Mouse (Mus musculus) MEL (cell line): Measurements from ENCODE around the gene Tfap2c. TPM values are rescaled to one million over a fixed set of nuclear protein-coding genes. Genes with fewer than 3 reads are reported as not detected.

Experiments
- DNase-seq: peaks from one replicate; pipeline ENCODE4 v3.0.0; 2011; ENCODE audit warnings: low read depth, low spot score
- H3K27ac ChIP-seq: 2 replicates; pipeline ENCODE4 v1.5.1; 2012; ENCODE audit warnings: low read depth, mild to moderate bottlenecking, control low read depth, low read length, moderate library complexity; ENCODE audit not compliant: control insufficient read depth
- H3K27me3 ChIP-seq, 2 experiments: fragments of 150-350 bp in 1 of 2; sonication (generic) in 1 of 2; 2 replicates each; pipeline ENCODE4 v1.6.1; 2012; ENCODE audit warnings: low read length in 2 of 2, mild to moderate bottlenecking in 2 of 2, improper control_type of control experiment in 1 of 2, moderate library complexity in 1 of 2; ENCODE audit not compliant: insufficient read depth in 2 of 2, control insufficient read depth in 1 of 2
- H3K36me3 ChIP-seq, 2 experiments: 2 replicates each; pipeline ENCODE4 v1.6.1; 2012 to 2014; ENCODE audit warnings: low read length in 2 of 2, improper control_type of control experiment in 1 of 2, inconsistent platforms in 1 of 2, mild to moderate bottlenecking in 1 of 2; ENCODE audit not compliant: insufficient read depth in 2 of 2, control insufficient read depth in 1 of 2
- H3K4me1 ChIP-seq, 2 experiments: fragments of 150-350 bp in 1 of 2; sonication (generic) in 1 of 2; 2 replicates each; pipeline ENCODE4 v1.6.1; 2012; ENCODE audit warnings: low read length in 2 of 2, improper control_type of control experiment in 1 of 2, mild to moderate bottlenecking in 1 of 2; ENCODE audit not compliant: insufficient read depth in 2 of 2, control insufficient read depth in 1 of 2
- H3K4me3 ChIP-seq, 2 experiments: fragments of 150-350 bp in 1 of 2; sonication (generic) in 1 of 2; 2 replicates each; pipeline ENCODE4 v1.5.1; 2012; ENCODE audit warnings: low read depth in 2 of 2, low read length in 2 of 2, mild to moderate bottlenecking in 2 of 2, moderate library complexity in 2 of 2, control low read depth in 1 of 2, improper control_type of control experiment in 1 of 2; ENCODE audit not compliant: control insufficient read depth in 1 of 2, insufficient read depth in 1 of 2
- H3K79me2 ChIP-seq: 2 replicates; pipeline ENCODE4 v1.6.1; 2012; ENCODE audit warnings: mild to moderate bottlenecking, low read length, moderate library complexity; ENCODE audit not compliant: control insufficient read depth, poor library complexity, insufficient read depth
- H3K9ac ChIP-seq: 2 replicates; pipeline ENCODE4 v1.6.1; 2012; ENCODE audit warnings: low read depth, mild to moderate bottlenecking, control low read depth, low read length, moderate library complexity; ENCODE audit not compliant: control insufficient read depth, poor library complexity, severe bottlenecking
- H3K9me3 ChIP-seq: fragments of 150-350 bp; sonication (generic); replicated peaks from 2 replicates; pipeline ENCODE4 v1.6.1; 2012; ENCODE audit warnings: mild to moderate bottlenecking, low read length, improper control_type of control experiment, moderate library complexity; ENCODE audit not compliant: insufficient read depth
- CHD1 ChIP-seq: IDR thresholded peaks from 2 replicates; pipeline ENCODE4 v1.6.1; 2012; ENCODE audit warnings: low read depth, mild to moderate bottlenecking, inconsistent platforms, low read length, improper control_type of control experiment
- E2F4 ChIP-seq: IDR thresholded peaks from 2 replicates; pipeline ENCODE4 v1.6.1; 2011; ENCODE audit warnings: low read depth, low read length, improper control_type of control experiment, borderline replicate concordance
- EP300 ChIP-seq, 2 experiments: IDR thresholded peaks; 2 replicates each; pipeline ENCODE4 v1.6.1; 2011; ENCODE audit warnings: improper control_type of control experiment in 2 of 2, low read length in 2 of 2, low read depth in 1 of 2, mild to moderate bottlenecking in 1 of 2
- GABPA ChIP-seq: IDR thresholded peaks from 2 replicates; pipeline ENCODE4 v1.6.1; 2012; ENCODE audit warnings: low read depth, mild to moderate bottlenecking, inconsistent platforms, low read length, improper control_type of control experiment, moderate library complexity
- GATA1 ChIP-seq: IDR thresholded peaks from 2 replicates; pipeline ENCODE4 v1.6.1; 2011; ENCODE audit warnings: low read depth, low read length, improper control_type of control experiment
- JUND ChIP-seq: IDR thresholded peaks from 2 replicates; pipeline ENCODE4 v1.6.1; 2011; ENCODE audit warnings: low read depth, mild to moderate bottlenecking, improper control_type of control experiment, low read length
- KAT2A ChIP-seq: conservative IDR thresholded peaks from 2 replicates; pipeline ENCODE4 v1.6.1; 2012; ENCODE audit warnings: low read depth, low read length, improper control_type of control experiment, inconsistent platforms
- MAFK ChIP-seq: IDR thresholded peaks from 2 replicates; pipeline ENCODE4 v1.6.1; 2011; ENCODE audit warnings: low read depth, mild to moderate bottlenecking, low read length, improper control_type of control experiment, borderline replicate concordance
- MAX ChIP-seq: IDR thresholded peaks from 2 replicates; pipeline ENCODE4 v1.6.1; 2011; ENCODE audit warnings: low read length, improper control_type of control experiment
- MAZ ChIP-seq: IDR thresholded peaks from 2 replicates; pipeline ENCODE4 v1.6.1; 2012; ENCODE audit warnings: low read depth, mild to moderate bottlenecking, inconsistent platforms, low read length, improper control_type of control experiment
- MEF2A ChIP-seq: IDR thresholded peaks from 2 replicates; pipeline ENCODE4 v1.6.1; 2014; ENCODE audit warnings: low read depth, mild to moderate bottlenecking, inconsistent platforms, low read length, improper control_type of control experiment; ENCODE audit not compliant: poor library complexity, insufficient replicate concordance, severe bottlenecking; ENCODE audit errors: extremely low read depth
- MYC ChIP-seq: IDR thresholded peaks from 2 replicates; pipeline ENCODE4 v1.6.1; 2011; ENCODE audit warnings: low read depth, mild to moderate bottlenecking, low read length, improper control_type of control experiment, moderate library complexity
- NELFE ChIP-seq: IDR thresholded peaks from 2 replicates; pipeline ENCODE4 v1.6.1; 2011; ENCODE audit warnings: low read depth, low read length, improper control_type of control experiment
- POLR2A ChIP-seq, 2 experiments: IDR thresholded peaks; 2 replicates each; pipeline ENCODE4 v1.6.1; 2011 to 2012; ENCODE audit warnings: low read length in 2 of 2, mild to moderate bottlenecking in 2 of 2, control low read depth in 1 of 2, improper control_type of control experiment in 1 of 2, low read depth in 1 of 2, moderate library complexity in 1 of 2; ENCODE audit not compliant: control insufficient read depth in 1 of 2, insufficient read depth in 1 of 2, poor library complexity in 1 of 2
- POLR2AphosphoS2 ChIP-seq: IDR thresholded peaks from 2 replicates; pipeline ENCODE4 v1.6.1; 2011; ENCODE audit warnings: low read length, improper control_type of control experiment
- TBP ChIP-seq: IDR thresholded peaks from 2 replicates; pipeline ENCODE4 v1.8.0; 2011; ENCODE audit warnings: low read depth, low read length, improper control_type of control experiment
- UBTF ChIP-seq: IDR thresholded peaks from 2 replicates; pipeline ENCODE4 v1.6.1; 2012; ENCODE audit warnings: low read depth, mild to moderate bottlenecking, inconsistent platforms, low read length, improper control_type of control experiment, moderate library complexity, borderline replicate concordance; ENCODE audit not compliant: insufficient read depth
- ZMIZ1 ChIP-seq: IDR thresholded peaks from 2 replicates; pipeline ENCODE4 v1.6.1; 2012; ENCODE audit warnings: low read depth, mild to moderate bottlenecking, inconsistent platforms, low read length, improper control_type of control experiment, moderate library complexity
- polyA plus RNA-seq, 2 experiments: library from polyadenylated mRNA; stranded (reverse) in 1 of 2; unstranded in 1 of 2; fragments of >175 nt in 1 of 2; fragments of >200 nt in 1 of 2; gene quantifications; 2 replicates each; pipeline versions ENCODE4 v1.2.1 to v1.2.4; 2012; ENCODE audit warnings: low replicate concordance in 2 of 2, low read depth in 1 of 2; ENCODE audit not compliant: insufficient read length in 2 of 2, insufficient read depth in 1 of 2, missing spikeins in 1 of 2
- total RNA-seq: library from RNA; depleted of rRNA; stranded (reverse); fragments of 300-350 nt; gene quantifications from 2 replicates; pipeline ENCODE4 v1.2.3, GENCODE M21; 2012

Tfap2c gene
- total and polyA plus RNA-seq, 3 experiments, result not detected

- H3K36me3 ChIP-seq, result no peaks in the 10 kb centered on the region
- H3K9me3 ChIP-seq, result no peaks in the 10 kb centered on the region
- no peak for TF ChIP-seq NELFE
- TF ChIP-seq UBTF, result no peak
- no peak for TF ChIP-seq GATA1
- TF ChIP-seq MAZ, result no peak
- TF ChIP-seq ZMIZ1, result no peak
- TF ChIP-seq TBP, result no peak
- TF ChIP-seq MAX, result no peak
- no peak for TF ChIP-seq POLR2A (IDR thresholded peaks at IDR 0.05; ENCODE audit: control insufficient read depth in 1 of 2, insufficient read depth in 1 of 2, low read depth in 1 of 2, low read length in 2 of 2, poor library complexity in 1 of 2)
- no peak for TF ChIP-seq MYC
- TF ChIP-seq POLR2AphosphoS2, result no peak
- TF ChIP-seq CHD1, result no peak
- TF ChIP-seq EP300 (IDR thresholded peaks at IDR 0.05; ENCODE audit: low read depth in 1 of 2, low read length in 2 of 2), result no peak
- TF ChIP-seq, all 39 proteins: peak for 0
- H3K4me1 ChIP-seq, result no peaks in the 10 kb centered on the region
- H3K27ac ChIP-seq, result no peak overlapping the region
- no peaks in the 10 kb centered on the region for H3K79me2 ChIP-seq
- H3K9ac ChIP-seq, result no peak overlapping the region
- H3K4me3 ChIP-seq, result no peak overlapping the region
- no peak for DNase-seq
- H3K27me3 ChIP-seq, result no peaks in the 10 kb centered on the region
Measured at GRCm38 (mm10) chr2:172583312-172583711, 33.9 kb downstream of the Tfap2c start.

GRCm38 (mm10) chr2:172585329-172585728, 35.9 kb downstream of the Tfap2c start:
- no peaks in the 10 kb centered on the region for H3K79me2 ChIP-seq
- H3K9ac ChIP-seq, result no peak overlapping the region
- H3K27ac ChIP-seq, result no peak overlapping the region
- H3K9me3 ChIP-seq, result no peaks in the 10 kb centered on the region
- H3K27me3 ChIP-seq, result no peaks in the 10 kb centered on the region
- TF ChIP-seq MAFK, result no peak
- TF ChIP-seq GABPA, result no peak
- no peak for TF ChIP-seq KAT2A
- no peak for TF ChIP-seq NELFE
- TF ChIP-seq, all 39 proteins: peak for 0
- Histone ChIP-seq H3K4me3 (no peak overlapping the region), H3K36me3 (no peaks in the 10 kb centered on the region), H3K4me1 (no peaks in the 10 kb centered on the region)
- no peak for DNase-seq

DNA sequence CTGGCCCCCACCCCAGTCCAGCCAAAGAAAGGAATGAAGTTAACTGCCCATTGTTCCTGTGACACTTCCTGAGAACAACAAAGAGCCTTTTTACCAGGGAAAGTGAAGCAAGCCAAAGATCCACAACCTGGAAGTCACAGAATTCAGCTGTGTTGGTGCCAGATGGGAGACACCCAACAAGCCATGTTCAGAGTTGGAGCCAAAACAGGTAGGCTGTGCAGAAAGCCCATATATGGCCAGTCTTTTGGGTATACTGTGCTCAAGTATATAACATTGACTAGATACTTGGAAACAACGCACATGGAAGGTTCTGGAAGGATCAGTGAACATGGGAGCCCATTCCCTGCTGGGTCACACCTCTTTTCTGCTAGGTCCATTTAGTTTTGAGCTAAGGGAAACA, 39.7 kb downstream of the Tfap2c start:
- H3K36me3 ChIP-seq, result no peaks in the 10 kb centered on the region
- no peaks in the 10 kb centered on the region for H3K9me3 ChIP-seq
- H3K27ac ChIP-seq, result no peak overlapping the region
- no peak for DNase-seq
- no peak for TF ChIP-seq E2F4
- TF ChIP-seq JUND, result no peak
- TF ChIP-seq KAT2A, result no peak
- no peak for TF ChIP-seq MEF2A
- no peaks in the 10 kb centered on the region for H3K27me3 ChIP-seq
- no peaks in the 10 kb centered on the region for H3K4me1 ChIP-seq
- no peak overlapping the region for H3K9ac ChIP-seq
- no peaks in the 10 kb centered on the region for H3K79me2 ChIP-seq
- no peak overlapping the region for H3K4me3 ChIP-seq
